Mouse (Mus musculus) liver, postnatal 0 days (tissue): ENCODE measurements around the gene Olfr402. TPM values are rescaled to one million over a fixed set of nuclear protein-coding genes. Genes with fewer than 3 reads are reported as not detected.
"Not testable (repeated sequence)": the region's sequence is repeated elsewhere in the genome, so short reads cannot be mapped to it uniquely, and the experiment has no call there.

Experiments
- ATAC-seq: fragments of 200-750 bp; cut with Nextera tagmentation; 2 replicates; pipeline ENCODE4 v1.8.0; 2017; ENCODE audit warnings: mild to moderate bottlenecking, moderate library complexity
- DNase-seq: peaks from one replicate; pipeline ENCODE4 v3.0.0-alpha.2; 2016
- H3K27ac ChIP-seq: fragments of 300-500 bp; sonication (generic); 2 replicates; pipeline ENCODE4 v1.5.1; 2014; ENCODE audit warnings: antibody characterized with exemption, moderate library complexity, mild to moderate bottlenecking, low read depth
- H3K27me3 ChIP-seq: fragments of 300-500 bp; sonication (generic); 2 replicates; pipeline ENCODE4 v1.6.1; 2014; ENCODE audit warnings: low read length, control low read depth, mixed read lengths; ENCODE audit not compliant: insufficient read depth
- H3K36me3 ChIP-seq: fragments of 300-500 bp; sonication (generic); replicated peaks from 2 replicates; pipeline ENCODE4 v1.6.1; 2014; ENCODE audit warnings: mild to moderate bottlenecking, control low read depth, low read length, moderate library complexity, mixed read lengths; ENCODE audit not compliant: insufficient read depth
- H3K4me1 ChIP-seq: fragments of 300-500 bp; sonication (generic); 2 replicates; pipeline ENCODE4 v1.6.1; 2014; ENCODE audit warnings: antibody characterized with exemption, mild to moderate bottlenecking, control low read depth; ENCODE audit not compliant: insufficient read depth
- H3K4me2 ChIP-seq: fragments of 300-500 bp; sonication (generic); 2 replicates; pipeline ENCODE4 v1.6.1; 2014; ENCODE audit warnings: low read depth, mild to moderate bottlenecking, low read length, moderate library complexity, mixed read lengths
- H3K4me3 ChIP-seq: fragments of 300-500 bp; sonication (generic); 2 replicates; pipeline ENCODE4 v1.5.1; 2014; ENCODE audit warnings: low read depth, low read length
- H3K9ac ChIP-seq: fragments of 300-500 bp; sonication (generic); replicated peaks from 2 replicates; pipeline ENCODE4 v1.6.1; 2014; ENCODE audit warnings: mild to moderate bottlenecking, moderate library complexity
- H3K9me3 ChIP-seq: fragments of 300-500 bp; sonication (generic); 2 replicates; pipeline ENCODE4 v1.6.1; 2016; ENCODE audit warnings: mild to moderate bottlenecking, control low read depth, low read length, mixed read lengths
- CTCF ChIP-seq: sonication (generic); IDR thresholded peaks from 2 replicates; pipeline ENCODE4 v1.5.1; 2016; ENCODE audit warnings: antibody characterized with exemption, low read depth
- EP300 ChIP-seq: IDR thresholded peaks from 2 replicates; pipeline ENCODE4 v1.6.1; 2016; ENCODE audit warnings: antibody characterized with exemption, low read depth, mild to moderate bottlenecking
- WGBS: fragments of 180-500 bp; shearing (Covaris S2); extraction: QIAGEN DNeasy Blood & Tissue Kit; methylation state at CpG from one replicate; pipeline ENCODE4 v1.1.7; 2014; ENCODE audit not compliant: insufficient replicate concordance; 5-methylcytosine and 5-hydroxymethylcytosine counted together
- polyA plus RNA-seq: library from polyadenylated mRNA; unstranded; fragments of >200 nt; fragmentation: Nextera tagmentation; extraction: Ambion mirVana; gene quantifications from 2 replicates; pipeline ENCODE4 v1.2.1, GENCODE M21; 2015

The Olfr402 gene
- polyA plus RNA-seq, result not detected in 2 replicates

GRCm38 (mm10) chr11:74153229-74153628 lies at the start of gene Olfr402:
TSS of gene Olfr402 (plus strand) at chr11:74153529.
- Histone ChIP-seq H3K9ac (no peak within 1 kb of the TSS), H3K4me2 (no peak within 1 kb of the TSS), H3K9me3 (no peaks in the 10 kb centered on the region; the same call in 1 of the 2 replicates), H3K4me1 (no peaks in the 10 kb centered on the region), H3K36me3 (no peaks in the 10 kb centered on the region), H3K4me3 (no peak within 1 kb of the TSS), H3K27me3 (no peaks in the 10 kb centered on the region), H3K27ac (no peak within 1 kb of the TSS)
- WGBS, result 40% methylated on average over 3 of the region's 3 CpGs
- TF ChIP-seq CTCF, result no peak
- no peak for TF ChIP-seq EP300
- no peak for ATAC-seq
- no peak for DNase-seq

GRCm38 (mm10) chr11:74105066-74105465 lies 48.3 kb upstream of the Olfr402 start:
- Histone ChIP-seq H3K9me3 (peaks cover 3% of the 10 kb centered on the region; the same call in 1 of the 2 replicates), H3K4me1 (no peaks in the 10 kb centered on the region), H3K27ac (no peak overlapping the region), H3K27me3 (no peaks in the 10 kb centered on the region), H3K36me3 (no peaks in the 10 kb centered on the region), H3K4me3 (no peak overlapping the region), H3K9ac (no peak overlapping the region), H3K4me2 (no peak overlapping the region)
- DNase-seq (no peak), ATAC-seq (no peak)
- TF ChIP-seq CTCF, result no peak
- no peak for TF ChIP-seq EP300
- 26% methylated on average over 5 of the region's 5 CpGs for whole genome bisulfite sequencing

- no peak within 1 kb of the TSS for H3K4me3 ChIP-seq
- H3K36me3 ChIP-seq, result no peaks in the 10 kb centered on the region
- H3K27me3 ChIP-seq, result no peaks in the 10 kb centered on the region
- no peaks in the 10 kb centered on the region for H3K4me1 ChIP-seq
- ATAC-seq (no peak), DNase-seq (no peak)
- TF ChIP-seq EP300 (no peak), CTCF (no peak)
- H3K9me3 ChIP-seq, result peaks cover 6% of the 10 kb centered on the region; the same call in 1 of the 2 replicates
- H3K4me2 ChIP-seq, result no peak within 1 kb of the TSS
- H3K27ac ChIP-seq, result no peak within 1 kb of the TSS
- H3K9ac ChIP-seq, result no peak within 1 kb of the TSS
Measured at GRCm38 (mm10) chr11:74113412-74113811, 39.9 kb upstream of the Olfr402 start, which contains the start of gene Olfr401. TSS of gene Olfr401 (plus strand) at chr11:74113712.

GRCm38 (mm10) chr11:74140001-74140400 lies 13.3 kb upstream of the Olfr402 start:
- not testable (repeated sequence) for H3K4me3 ChIP-seq, H3K27me3 ChIP-seq, H3K4me2 ChIP-seq, DNase-seq, H3K9me3 ChIP-seq, H3K9ac ChIP-seq, ATAC-seq, H3K27ac ChIP-seq, H3K36me3 ChIP-seq, H3K4me1 ChIP-seq
- 24% methylated on average over 1 of the region's 1 CpGs for WGBS

GRCm38 (mm10) chr11:74145866-74146265 lies 7.5 kb upstream of the Olfr402 start:
- Histone ChIP-seq H3K4me1 (no peaks in the 10 kb centered on the region), H3K9me3 (no peaks in the 10 kb centered on the region; the same call in 1 of the 2 replicates), H3K27ac (no peak overlapping the region), H3K36me3 (no peaks in the 10 kb centered on the region), H3K27me3 (no peaks in the 10 kb centered on the region), H3K4me3 (no peak overlapping the region), H3K4me2 (no peak overlapping the region), H3K9ac (no peak overlapping the region)
- ATAC-seq (no peak), DNase-seq (no peak)
- TF ChIP-seq EP300, result no peak
- TF ChIP-seq CTCF, result no peak

- Histone ChIP-seq H3K9me3 (no peaks in the 10 kb centered on the region), H3K4me1 (no peaks in the 10 kb centered on the region), H3K27me3 (no peaks in the 10 kb centered on the region), H3K36me3 (no peaks in the 10 kb centered on the region), H3K27ac (no peak overlapping the region), H3K4me2 (no peak overlapping the region), H3K4me3 (no peak overlapping the region), H3K9ac (no peak overlapping the region)
- TF ChIP-seq CTCF (no peak), EP300 (no peak)
- ATAC-seq (no peak), DNase-seq (no peak)
Measured at GRCm38 (mm10) chr11:74168771-74169170, 15.4 kb downstream of the Olfr402 start.

GRCm38 (mm10) chr11:74183168-74183567 lies 29.8 kb downstream of the Olfr402 start:
- ATAC-seq (no peak), DNase-seq (no peak)
- Histone ChIP-seq H3K9me3 (no peaks in the 10 kb centered on the region), H3K4me3 (no peak overlapping the region), H3K4me1 (no peaks in the 10 kb centered on the region), H3K36me3 (no peaks in the 10 kb centered on the region), H3K27ac (no peak overlapping the region), H3K4me2 (no peak overlapping the region), H3K27me3 (no peaks in the 10 kb centered on the region), H3K9ac (no peak overlapping the region)
- TF ChIP-seq CTCF (no peak), EP300 (no peak)
- WGBS, result 79% methylated on average over 4 of the region's 4 CpGs
